Mouse (Mus musculus): ENCODE measurements around the gene Cyld. TPM values are rescaled to one million over a fixed set of nuclear protein-coding genes. Genes with fewer than 3 reads are reported as not detected.

Gene Cyld
- 72.6 TPM for polyA plus RNA-seq (2014; fragmentation: Illumina TruSeq; extraction: RNeasy Lipid Tissue Mini Kit (QIAGEN cat#74804); ENCODE audit: low read depth, low replicate concordance)

GRCm38 (mm10) chr8:88696721-88697641 is at the start of gene Cyld:
Gene Cyld (plus strand): TSS chr8:88697028.

Other genes starting within 250 kb of the Cyld start
- gene Nkd1, start 175.7 kb upstream of the Cyld start, polyA plus RNA-seq (2014; fragmentation: Illumina TruSeq; extraction: RNeasy Lipid Tissue Mini Kit (QIAGEN cat#74804); ENCODE audit: low read depth, low replicate concordance) = 1.7 TPM
- 3.5 TPM for gene Snx20, start 60.9 kb upstream of the Cyld start, polyA plus RNA-seq (2014; fragmentation: Illumina TruSeq; extraction: RNeasy Lipid Tissue Mini Kit (QIAGEN cat#74804); ENCODE audit: low read depth, low replicate concordance)
- gene Nod2, start 49.7 kb upstream of the Cyld start, polyA plus RNA-seq (2014; fragmentation: Illumina TruSeq; extraction: RNeasy Lipid Tissue Mini Kit (QIAGEN cat#74804); ENCODE audit: low read depth, low replicate concordance) = 1.0 TPM